Mouse (Mus musculus) MEL (cell line): ENCODE data around the gene Trim10. TPM values are rescaled to one million over a fixed set of nuclear protein-coding genes. Genes with fewer than 3 reads are reported as not detected.
"Not testable (repeated sequence)": the region's sequence is repeated elsewhere in the genome, so short reads cannot be mapped to it uniquely, and the experiment has no call there.

Experiments used
- DNase-seq: peaks from one replicate; pipeline ENCODE4 v3.0.0; 2011; ENCODE audit warnings: low read depth, low spot score
- H3K27ac ChIP-seq: 2 replicates; pipeline ENCODE4 v1.5.1; 2012; ENCODE audit warnings: low read depth, mild to moderate bottlenecking, control low read depth, low read length, moderate library complexity; ENCODE audit not compliant: control insufficient read depth
- H3K27me3 ChIP-seq, 2 experiments: fragments of 150-350 bp in 1 of 2; sonication (generic) in 1 of 2; 2 replicates each; pipeline ENCODE4 v1.6.1; 2012; ENCODE audit warnings: low read length in 2 of 2, mild to moderate bottlenecking in 2 of 2, improper control_type of control experiment in 1 of 2, moderate library complexity in 1 of 2; ENCODE audit not compliant: insufficient read depth in 2 of 2, control insufficient read depth in 1 of 2
- H3K36me3 ChIP-seq, 2 experiments: 2 replicates each; pipeline ENCODE4 v1.6.1; 2012 to 2014; ENCODE audit warnings: low read length in 2 of 2, improper control_type of control experiment in 1 of 2, inconsistent platforms in 1 of 2, mild to moderate bottlenecking in 1 of 2; ENCODE audit not compliant: insufficient read depth in 2 of 2, control insufficient read depth in 1 of 2
- H3K4me1 ChIP-seq, 2 experiments: fragments of 150-350 bp in 1 of 2; sonication (generic) in 1 of 2; 2 replicates each; pipeline ENCODE4 v1.6.1; 2012; ENCODE audit warnings: low read length in 2 of 2, improper control_type of control experiment in 1 of 2, mild to moderate bottlenecking in 1 of 2; ENCODE audit not compliant: insufficient read depth in 2 of 2, control insufficient read depth in 1 of 2
- H3K4me3 ChIP-seq, 2 experiments: fragments of 150-350 bp in 1 of 2; sonication (generic) in 1 of 2; 2 replicates each; pipeline ENCODE4 v1.5.1; 2012; ENCODE audit warnings: low read depth in 2 of 2, low read length in 2 of 2, mild to moderate bottlenecking in 2 of 2, moderate library complexity in 2 of 2, control low read depth in 1 of 2, improper control_type of control experiment in 1 of 2; ENCODE audit not compliant: control insufficient read depth in 1 of 2, insufficient read depth in 1 of 2
- H3K79me2 ChIP-seq: 2 replicates; pipeline ENCODE4 v1.6.1; 2012; ENCODE audit warnings: mild to moderate bottlenecking, low read length, moderate library complexity; ENCODE audit not compliant: control insufficient read depth, poor library complexity, insufficient read depth
- H3K9ac ChIP-seq: 2 replicates; pipeline ENCODE4 v1.6.1; 2012; ENCODE audit warnings: low read depth, mild to moderate bottlenecking, control low read depth, low read length, moderate library complexity; ENCODE audit not compliant: control insufficient read depth, poor library complexity, severe bottlenecking
- H3K9me3 ChIP-seq: fragments of 150-350 bp; sonication (generic); replicated peaks from 2 replicates; pipeline ENCODE4 v1.6.1; 2012; ENCODE audit warnings: mild to moderate bottlenecking, low read length, improper control_type of control experiment, moderate library complexity; ENCODE audit not compliant: insufficient read depth
- CHD2 ChIP-seq: IDR thresholded peaks from 2 replicates; pipeline ENCODE4 v1.6.1; 2011; ENCODE audit warnings: low read length, improper control_type of control experiment
- CTCF ChIP-seq, 3 experiments: IDR thresholded peaks in 2 of 3; conservative IDR thresholded peaks in 1 of 3; 2 replicates each; pipeline ENCODE4 v1.5.1; 2011 to 2012; ENCODE audit warnings: low read length in 3 of 3, low read depth in 2 of 3, mild to moderate bottlenecking in 2 of 3, improper control_type of control experiment in 1 of 3, inconsistent platforms in 1 of 3, mixed read lengths in 1 of 3, moderate library complexity in 1 of 3; ENCODE audit not compliant: control insufficient read depth in 1 of 3, insufficient read depth in 1 of 3, poor library complexity in 1 of 3, severe bottlenecking in 1 of 3
- EP300 ChIP-seq, 2 experiments: IDR thresholded peaks; 2 replicates each; pipeline ENCODE4 v1.6.1; 2011; ENCODE audit warnings: improper control_type of control experiment in 2 of 2, low read length in 2 of 2, low read depth in 1 of 2, mild to moderate bottlenecking in 1 of 2
- GATA1 ChIP-seq: IDR thresholded peaks from 2 replicates; pipeline ENCODE4 v1.6.1; 2011; ENCODE audit warnings: low read depth, low read length, improper control_type of control experiment
- MXI1 ChIP-seq: IDR thresholded peaks from 2 replicates; pipeline ENCODE4 v1.6.1; 2011; ENCODE audit warnings: mild to moderate bottlenecking, low read depth, low read length, improper control_type of control experiment
- POLR2A ChIP-seq, 2 experiments: IDR thresholded peaks; 2 replicates each; pipeline ENCODE4 v1.6.1; 2011 to 2012; ENCODE audit warnings: low read length in 2 of 2, mild to moderate bottlenecking in 2 of 2, control low read depth in 1 of 2, improper control_type of control experiment in 1 of 2, low read depth in 1 of 2, moderate library complexity in 1 of 2; ENCODE audit not compliant: control insufficient read depth in 1 of 2, insufficient read depth in 1 of 2, poor library complexity in 1 of 2
- RAD21 ChIP-seq: IDR thresholded peaks from 2 replicates; pipeline ENCODE4 v1.6.1; 2011; ENCODE audit warnings: mild to moderate bottlenecking, low read depth, low read length, improper control_type of control experiment
- RCOR1 ChIP-seq: IDR thresholded peaks from 2 replicates; pipeline ENCODE4 v1.6.1; 2012; ENCODE audit warnings: low read depth, mild to moderate bottlenecking, inconsistent platforms, low read length, improper control_type of control experiment
- SMC3 ChIP-seq: IDR thresholded peaks from 2 replicates; pipeline ENCODE4 v1.6.1; 2011; ENCODE audit warnings: low read depth, low read length, improper control_type of control experiment
- TAL1 ChIP-seq: IDR thresholded peaks from 2 replicates; pipeline ENCODE4 v1.6.1; 2012; ENCODE audit warnings: mild to moderate bottlenecking, inconsistent platforms, low read length, moderate library complexity, mixed read lengths
- ZNF384 ChIP-seq: IDR thresholded peaks from 2 replicates; pipeline ENCODE4 v1.6.1; 2012; ENCODE audit warnings: low read depth, mild to moderate bottlenecking, inconsistent platforms, low read length, improper control_type of control experiment
- polyA plus RNA-seq, 2 experiments: library from polyadenylated mRNA; stranded (reverse) in 1 of 2; unstranded in 1 of 2; fragments of >175 nt in 1 of 2; fragments of >200 nt in 1 of 2; gene quantifications; 2 replicates each; pipeline versions ENCODE4 v1.2.1 to v1.2.4; 2012; ENCODE audit warnings: low replicate concordance in 2 of 2, low read depth in 1 of 2; ENCODE audit not compliant: insufficient read length in 2 of 2, insufficient read depth in 1 of 2, missing spikeins in 1 of 2
- total RNA-seq: library from RNA; depleted of rRNA; stranded (reverse); fragments of 300-350 nt; gene quantifications from 2 replicates; pipeline ENCODE4 v1.2.3, GENCODE M21; 2012

Trim10 gene
- total and polyA plus RNA-seq, 3 experiments = 30.2 to 30.4 TPM; not detected in 1

GRCm38 (mm10) chr17:36825525-36825924, 43.8 kb upstream of the Trim10 start:
- Histone ChIP-seq H3K27me3 (peaks cover 1 to 9% of the 10 kb centered on the region in 2 experiments; a peak in 3 of 4 replicates), H3K4me3 (no peak overlapping the region), H3K9me3 (no peaks in the 10 kb centered on the region), H3K79me2 (no peaks in the 10 kb centered on the region), H3K36me3 (no peaks in the 10 kb centered on the region), H3K9ac (no peak overlapping the region), H3K27ac (no peak overlapping the region), H3K4me1 (no peaks in the 10 kb centered on the region; a peak in 1 of 4 replicates)
- 0 out of 2 replicates have a peak, but pooled peaks have one; percentile 10 for TF ChIP-seq SMC3
- TF ChIP-seq CTCF (IDR thresholded peaks at IDR 0.05 in 2 of 3, conservative IDR thresholded peaks at IDR 0.05 in 1 of 3; ENCODE audit: control insufficient read depth in 1 of 3, insufficient read depth in 1 of 3, low read depth in 2 of 3, low read length in 3 of 3, poor library complexity in 1 of 3, severe bottlenecking in 1 of 3) = peak; percentile 11 to 58 (median 16); a peak in 4 of 6 replicates
- no peak for TF ChIP-seq ZNF384
- DNase-seq = peak; percentile 41

DNA sequence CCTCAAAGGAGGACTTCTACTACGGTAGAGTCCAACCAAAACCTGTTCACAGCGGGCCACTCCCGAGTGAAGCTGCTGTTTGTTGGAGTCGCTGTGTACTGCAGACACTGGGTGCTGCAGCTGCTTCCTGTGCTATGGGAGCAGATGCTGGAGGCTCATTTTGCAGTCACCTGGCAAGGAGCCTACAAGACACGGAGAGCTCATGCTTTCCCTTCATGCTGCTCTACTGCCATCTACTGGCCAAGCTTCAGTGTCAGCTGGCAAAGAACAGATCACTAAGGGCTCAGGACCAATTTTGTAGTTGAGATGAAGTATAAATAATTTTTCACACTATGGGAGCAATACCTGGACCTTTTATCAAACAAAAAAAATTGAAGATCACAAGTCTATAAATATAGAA, 43.4 kb upstream of the Trim10 start:
- H3K27ac ChIP-seq, H3K4me3 ChIP-seq, H3K79me2 ChIP-seq, H3K9me3 ChIP-seq, H3K4me1 ChIP-seq, H3K27me3 ChIP-seq, H3K36me3 ChIP-seq, H3K9ac ChIP-seq: not testable (repeated sequence)
- peak; percentile 71 for DNase-seq
- TF ChIP-seq CTCF (IDR thresholded peaks at IDR 0.05 in 2 of 3, conservative IDR thresholded peaks at IDR 0.05 in 1 of 3; ENCODE audit: control insufficient read depth in 1 of 3, insufficient read depth in 1 of 3, low read depth in 2 of 3, low read length in 3 of 3, poor library complexity in 1 of 3, severe bottlenecking in 1 of 3) (peak; percentile 48 to 60 (median 49)), RAD21 (peak; percentile 22)

DNA sequence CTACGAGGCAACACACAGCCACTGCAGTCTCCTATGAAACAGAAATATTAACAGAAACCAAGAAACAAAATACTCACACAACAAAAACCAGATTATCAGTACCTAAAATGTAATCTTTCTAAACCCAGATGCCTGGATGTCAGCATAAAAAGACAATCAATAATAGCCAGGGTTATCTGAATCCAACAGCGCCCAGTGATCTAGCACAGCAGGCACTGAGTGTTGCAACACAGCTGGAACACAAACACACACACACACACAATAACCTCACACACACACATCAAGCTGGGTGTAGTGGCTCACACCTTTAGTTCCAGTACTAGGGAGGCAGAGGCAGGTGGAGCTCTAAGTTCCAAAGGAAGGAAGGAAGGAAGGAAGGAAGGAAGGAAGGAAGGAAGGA, 40.9 kb upstream of the Trim10 start:
- Histone ChIP-seq H3K9me3 (no peaks in the 10 kb centered on the region), H3K4me1 (no peaks in the 10 kb centered on the region; a peak in 1 of 4 replicates), H3K27me3 (peaks cover 6 to 18% of the 10 kb centered on the region in 2 experiments; a peak in 3 of 4 replicates), H3K4me3 (no peak overlapping the region), H3K9ac (no peak overlapping the region), H3K36me3 (no peaks in the 10 kb centered on the region), H3K27ac (no peak overlapping the region), H3K79me2 (no peaks in the 10 kb centered on the region)
- DNase-seq = no peak
- TF ChIP-seq EP300 (IDR thresholded peaks at IDR 0.05; ENCODE audit: low read depth in 1 of 2, low read length in 2 of 2) (no peak), RCOR1 (no peak), MXI1 (no peak), TAL1 (peak; percentile 16; the same call in 1 of the 2 replicates), GATA1 (no peak), CHD2 (no peak), POLR2A (IDR thresholded peaks at IDR 0.05; ENCODE audit: control insufficient read depth in 1 of 2, insufficient read depth in 1 of 2, low read depth in 1 of 2, low read length in 2 of 2, poor library complexity in 1 of 2) (no peak)
